Mouse (Mus musculus) midbrain, embryonic 16.5 days (tissue): ENCODE results near the gene Kcns3. TPM values are rescaled to one million over a fixed set of nuclear protein-coding genes. Genes with fewer than 3 reads are reported as not detected.

Source experiments
- ATAC-seq: fragments of 200-750 bp; cut with Nextera tagmentation; 2 replicates; pipeline ENCODE4 v1.8.0; 2017; ENCODE audit warnings: moderate TSS enrichment
- H3K27ac ChIP-seq: fragments of 300-500 bp; sonication (generic); 2 replicates; pipeline ENCODE4 v1.5.1; 2014; ENCODE audit warnings: mild to moderate bottlenecking, low read length, mixed read lengths
- H3K27me3 ChIP-seq: fragments of 300-500 bp; sonication (generic); 2 replicates; pipeline ENCODE4 v1.6.1; 2014; ENCODE audit warnings: low read depth, low read length, mixed read lengths; ENCODE audit not compliant: control insufficient read depth, insufficient read depth
- H3K36me3 ChIP-seq: fragments of 300-500 bp; sonication (generic); 2 replicates; pipeline ENCODE4 v1.6.1; 2014; ENCODE audit warnings: mild to moderate bottlenecking, low read length, moderate library complexity, mixed read lengths; ENCODE audit not compliant: control insufficient read depth, insufficient read depth
- H3K4me1 ChIP-seq: fragments of 300-500 bp; sonication (generic); 2 replicates; pipeline ENCODE4 v1.6.1; 2014; ENCODE audit warnings: mild to moderate bottlenecking, low read length, mixed read lengths; ENCODE audit not compliant: control insufficient read depth, insufficient read depth
- H3K4me2 ChIP-seq: fragments of 300-500 bp; sonication (generic); 2 replicates; pipeline ENCODE4 v1.6.1; 2014; ENCODE audit warnings: mild to moderate bottlenecking, low read length, mixed read lengths
- H3K4me3 ChIP-seq: fragments of 300-500 bp; sonication (generic); 2 replicates; pipeline ENCODE4 v1.5.1; 2014; ENCODE audit warnings: low read depth, mild to moderate bottlenecking, low read length, moderate library complexity, mixed read lengths
- H3K9ac ChIP-seq: fragments of 300-500 bp; sonication (generic); 2 replicates; pipeline ENCODE4 v1.6.1; 2014; ENCODE audit warnings: low read depth, low read length, mixed read lengths
- H3K9me3 ChIP-seq: fragments of 300-500 bp; sonication (generic); replicated peaks from 2 replicates; pipeline ENCODE4 v1.6.1; 2014; ENCODE audit warnings: mild to moderate bottlenecking, low read length, mixed read lengths; ENCODE audit not compliant: control insufficient read depth, poor library complexity, severe bottlenecking
- WGBS: fragments of 180-500 bp; shearing (Covaris S2); extraction: QIAGEN DNeasy Blood & Tissue Kit; methylation state at CpG from one replicate; pipeline ENCODE4 v1.1.7; 2014; 5-methylcytosine and 5-hydroxymethylcytosine counted together
- polyA plus RNA-seq: library from polyadenylated mRNA; unstranded; fragments of >200 nt; fragmentation: Nextera tagmentation; extraction: Ambion mirVana; gene quantifications from 2 replicates; pipeline ENCODE4 v1.2.1, GENCODE M21; 2015

Gene Kcns3
- polyA plus RNA-seq, 1 experiment from 2014 or later, result 0.33 TPM

DNA sequence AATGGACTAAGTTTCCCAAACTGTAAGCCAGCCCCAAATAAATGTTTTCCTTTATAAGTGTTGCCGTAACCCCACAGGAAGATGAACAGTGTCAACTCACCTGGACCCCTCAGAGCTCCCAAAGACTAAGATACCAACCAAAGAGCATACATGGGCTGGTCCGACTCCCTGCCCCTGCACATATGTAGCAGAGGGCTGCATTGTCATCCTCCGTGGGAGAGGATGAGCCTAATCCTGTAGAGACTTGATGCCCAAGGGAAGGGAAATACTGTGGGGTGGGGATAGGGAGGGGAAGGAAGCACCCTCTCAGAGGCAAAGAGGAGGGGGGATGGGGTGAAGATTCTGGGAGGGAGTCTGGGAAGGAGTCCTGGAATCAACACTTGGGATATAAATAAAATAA lies 7.8 kb upstream of the Kcns3 start:
- no peaks in the 10 kb centered on the region for H3K9me3 ChIP-seq
- no peak overlapping the region for H3K4me3 ChIP-seq
- no peak overlapping the region for H3K27ac ChIP-seq
- H3K27me3 ChIP-seq, result no peaks in the 10 kb centered on the region
- no peaks in the 10 kb centered on the region for H3K36me3 ChIP-seq
- no peaks in the 10 kb centered on the region for H3K4me1 ChIP-seq
- no peak overlapping the region for H3K4me2 ChIP-seq
- no peak for ATAC-seq
- 91% methylated on average over 3 of the region's 3 CpGs for WGBS
- no peak overlapping the region for H3K9ac ChIP-seq

- H3K36me3 ChIP-seq, result no peaks in the 10 kb centered on the region
- peaks cover 4% of the 10 kb centered on the region; the same call in 1 of the 2 replicates for H3K4me1 ChIP-seq
- peaks cover 13% of the 10 kb centered on the region for H3K27me3 ChIP-seq
- no peak overlapping the region for H3K9ac ChIP-seq
- no peak overlapping the region for H3K27ac ChIP-seq
- H3K9me3 ChIP-seq, result no peaks in the 10 kb centered on the region
- 77% methylated on average over 1 of the region's 1 CpGs for WGBS
- ATAC-seq, result no peak
- no peak overlapping the region for H3K4me3 ChIP-seq
- H3K4me2 ChIP-seq, result no peak overlapping the region
Measured at GRCm38 (mm10) chr12:11155123-11155522, 4.3 kb upstream of the Kcns3 start.

DNA sequence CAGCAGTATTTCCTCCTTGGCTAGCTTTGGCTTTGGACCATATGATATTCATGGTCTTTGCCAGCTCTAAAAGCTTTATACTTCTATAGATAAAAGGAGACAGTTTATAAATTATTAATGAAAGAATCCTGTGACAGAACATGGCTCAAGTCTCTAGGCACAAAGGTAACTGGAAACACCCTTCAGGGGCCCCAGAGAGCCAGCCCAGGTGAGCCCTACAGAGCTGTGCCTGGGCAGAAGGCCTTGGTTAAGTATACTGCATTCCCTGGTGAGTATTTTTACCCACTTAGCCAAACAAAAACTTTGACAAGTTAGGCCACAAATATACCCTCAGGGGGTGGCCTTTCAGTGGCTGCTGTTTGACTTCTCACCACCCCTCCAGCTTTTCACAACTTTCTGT lies 2.7 kb upstream of the Kcns3 start:
- H3K4me3 ChIP-seq, result no peak overlapping the region
- H3K4me1 ChIP-seq, result peaks cover 11% of the 10 kb centered on the region
- H3K4me2 ChIP-seq, result no peak overlapping the region
- no peaks in the 10 kb centered on the region for H3K36me3 ChIP-seq
- H3K27me3 ChIP-seq, result peaks cover 13% of the 10 kb centered on the region
- no peaks in the 10 kb centered on the region for H3K9me3 ChIP-seq
- H3K27ac ChIP-seq, result no peak overlapping the region
- ATAC-seq, result no peak
- no peak overlapping the region for H3K9ac ChIP-seq

DNA sequence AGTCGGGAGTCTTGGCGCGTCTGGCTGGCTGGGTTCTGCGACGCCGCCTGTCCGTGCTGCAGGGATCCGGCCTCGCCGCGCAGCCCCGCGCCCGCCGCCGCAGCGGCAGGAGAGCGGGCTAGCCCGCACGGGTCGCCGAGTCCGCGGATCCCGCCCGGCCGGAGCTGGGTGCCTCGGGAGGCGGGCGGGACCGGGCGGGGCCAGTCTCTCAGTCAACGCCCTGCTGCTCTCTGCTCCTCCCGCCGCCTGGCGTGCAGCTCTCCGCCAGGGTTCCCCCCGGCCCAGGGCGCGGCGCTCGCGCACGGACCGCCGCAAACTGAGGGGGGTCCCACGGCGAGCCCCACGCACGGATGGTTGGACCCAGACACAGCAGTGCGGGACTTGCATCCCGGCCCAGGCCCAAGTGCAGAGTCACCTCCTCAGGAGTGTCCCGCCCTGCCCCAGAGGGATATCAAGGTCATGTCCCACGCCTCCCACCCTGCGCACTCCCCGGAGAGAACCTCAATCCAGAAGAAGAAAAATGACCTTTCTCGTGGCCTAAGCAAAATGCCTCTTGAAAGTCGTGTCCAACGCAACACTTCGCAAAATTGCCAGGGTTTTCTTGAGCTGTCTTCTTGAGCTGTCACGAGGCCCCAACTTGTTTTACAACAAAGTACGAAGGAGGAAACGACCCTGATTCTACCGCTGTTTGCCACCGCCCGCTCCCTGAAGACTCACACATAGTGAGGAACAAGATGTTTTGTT lies 492 bp downstream of the Kcns3 start:
- H3K36me3 ChIP-seq, result no peaks in the 10 kb centered on the region
- peak overlapping the region; percentile 57 for H3K4me3 ChIP-seq
- H3K27ac ChIP-seq, result no peak overlapping the region
- H3K4me2 ChIP-seq, result peak overlapping the region; percentile 95
- ATAC-seq, result peak; percentile 79
- H3K9ac ChIP-seq, result peak overlapping the region; percentile 66
- peaks cover 11% of the 10 kb centered on the region for H3K4me1 ChIP-seq
- no peaks in the 10 kb centered on the region for H3K9me3 ChIP-seq
- H3K27me3 ChIP-seq, result peaks cover 13% of the 10 kb centered on the region
- WGBS, result under 1% methylated on average over 55 of the region's 66 CpGs

DNA sequence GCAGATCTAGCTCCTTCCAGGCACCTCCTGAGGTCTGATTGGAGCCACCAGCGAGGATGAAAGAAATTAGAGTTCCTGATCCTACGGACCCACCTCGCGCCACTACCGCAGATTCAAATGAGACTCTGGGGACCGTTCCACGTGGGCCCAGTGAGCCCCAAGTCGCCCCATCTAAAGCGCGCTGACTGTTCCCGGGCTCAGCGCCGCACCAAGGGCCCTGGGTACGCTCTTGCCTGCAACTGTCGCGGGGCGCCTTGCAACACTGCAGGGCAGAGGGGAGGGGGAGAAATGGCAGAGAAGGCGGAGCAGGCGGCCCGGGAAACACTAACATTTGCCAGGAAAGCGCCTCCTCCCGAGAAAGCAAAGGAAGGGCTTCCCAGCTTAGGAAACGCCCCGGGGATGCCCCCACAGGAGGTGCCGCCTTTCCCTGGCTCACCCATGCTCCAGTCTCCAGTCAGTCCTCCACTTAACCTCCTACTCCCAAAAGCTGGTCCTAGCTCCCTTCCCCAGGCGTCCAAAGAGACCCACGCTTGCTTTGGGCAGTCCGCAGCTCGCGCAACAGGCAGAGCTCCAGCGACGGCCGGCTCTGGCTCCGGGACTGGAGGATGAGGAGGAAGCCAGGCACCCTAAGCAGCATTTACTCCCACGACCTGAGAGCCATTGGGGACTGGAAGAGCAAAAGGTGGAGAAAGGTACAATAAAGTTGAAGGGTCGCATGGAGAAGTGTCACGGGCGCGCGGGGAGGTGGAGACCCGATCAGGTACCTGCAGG lies 1.2 kb downstream of the Kcns3 start:
- H3K9me3 ChIP-seq, result no peaks in the 10 kb centered on the region
- no peak overlapping the region for H3K27ac ChIP-seq
- peak overlapping the region; percentile 66 for H3K9ac ChIP-seq
- peaks cover 13% of the 10 kb centered on the region for H3K27me3 ChIP-seq
- under 1% methylated on average over 37 of the region's 41 CpGs for WGBS
- H3K4me1 ChIP-seq, result peaks cover 11% of the 10 kb centered on the region
- no peaks in the 10 kb centered on the region for H3K36me3 ChIP-seq
- peak overlapping the region; percentile 57 for H3K4me3 ChIP-seq
- peak overlapping the region; percentile 95 for H3K4me2 ChIP-seq
- peak; percentile 79 for ATAC-seq

DNA sequence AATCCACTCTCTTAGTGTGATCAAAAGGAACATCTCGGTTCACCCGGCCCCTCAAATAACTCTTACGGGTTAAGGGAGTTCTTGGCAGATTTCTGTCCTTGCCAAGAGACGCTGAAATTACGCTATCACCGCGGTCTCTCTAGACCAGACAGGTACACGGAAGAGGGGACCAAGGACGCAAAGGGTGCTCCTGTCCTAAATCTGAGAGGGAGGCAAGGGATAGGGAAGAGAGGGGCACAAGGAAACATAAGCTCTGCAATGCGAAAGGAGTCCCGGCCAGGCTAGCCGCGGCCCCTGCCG lies 1.8 kb downstream of the Kcns3 start:
- Histone ChIP-seq H3K27me3 (peaks cover 13% of the 10 kb centered on the region), H3K9me3 (no peaks in the 10 kb centered on the region), H3K4me2 (peak overlapping the region; percentile 95), H3K9ac (peak overlapping the region; percentile 66; the same call in 1 of the 2 replicates), H3K36me3 (no peaks in the 10 kb centered on the region), H3K27ac (no peak overlapping the region), H3K4me3 (peak overlapping the region; percentile 57), H3K4me1 (peaks cover 11% of the 10 kb centered on the region)
- 1% methylated on average over 14 of the region's 14 CpGs for WGBS
- no peak; the same call in 1 of the 2 replicates for ATAC-seq

DNA sequence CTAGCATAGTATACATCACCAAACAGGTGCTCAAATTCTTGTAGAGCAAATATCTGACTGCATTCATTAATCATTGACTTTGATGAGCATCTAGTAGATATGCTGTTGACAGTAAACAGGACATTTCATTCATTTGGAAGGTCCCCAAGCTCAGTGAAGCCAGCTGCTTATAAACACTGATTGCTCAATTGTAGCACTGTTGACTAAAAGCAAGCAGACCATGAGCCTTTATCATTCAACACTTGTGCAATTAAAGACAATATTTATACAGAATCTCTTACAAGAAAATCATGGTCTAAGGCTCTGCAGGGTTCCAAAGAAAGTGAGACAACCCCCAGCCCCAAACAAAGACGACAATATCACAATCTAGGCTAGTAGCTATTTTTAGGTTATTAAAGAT lies 6.0 kb downstream of the Kcns3 start:
- no peaks in the 10 kb centered on the region for H3K36me3 ChIP-seq
- WGBS, result 75% methylated on average over 1 of the region's 1 CpGs

GRCm38 (mm10) chr12:11132418-11132817 lies 18.4 kb downstream of the Kcns3 start:
- Histone ChIP-seq H3K9me3 (no peaks in the 10 kb centered on the region), H3K4me1 (no peaks in the 10 kb centered on the region), H3K4me2 (no peak overlapping the region), H3K9ac (no peak overlapping the region), H3K27me3 (no peaks in the 10 kb centered on the region), H3K27ac (no peak overlapping the region), H3K4me3 (no peak overlapping the region), H3K36me3 (no peaks in the 10 kb centered on the region)
- no peak for ATAC-seq

More for the DNA sequence above, 6.0 kb downstream of the Kcns3 start:
- no peak for ATAC-seq
- Histone ChIP-seq H3K27ac (no peak overlapping the region), H3K4me2 (no peak overlapping the region), H3K9ac (no peak overlapping the region), H3K9me3 (no peaks in the 10 kb centered on the region), H3K4me1 (peaks cover 7% of the 10 kb centered on the region; the same call in 1 of the 2 replicates), H3K27me3 (no peaks in the 10 kb centered on the region; the same call in none of the 2 replicates), H3K4me3 (no peak overlapping the region)

DNA sequence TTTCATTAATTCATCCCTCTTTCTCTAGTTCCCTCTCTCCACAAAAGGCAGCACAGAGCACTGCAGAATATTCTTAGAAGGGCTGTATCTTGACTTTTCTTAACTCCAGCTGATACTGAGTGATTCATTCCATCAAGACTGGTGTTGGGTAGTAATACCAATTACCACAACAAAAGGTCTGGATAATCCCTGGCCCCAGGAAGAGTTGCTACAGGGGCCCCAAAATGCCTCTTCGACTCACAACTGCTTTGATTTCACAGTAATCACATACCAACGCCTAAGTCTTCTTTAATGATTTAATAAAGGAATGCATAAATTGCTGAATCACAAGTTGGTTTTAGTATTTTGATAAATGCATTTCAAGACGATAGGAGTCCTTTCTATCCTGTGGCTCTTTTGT lies 21.7 kb downstream of the Kcns3 start:
- 14% methylated on average over 3 of the region's 3 CpGs for WGBS
- Histone ChIP-seq H3K4me1 (no peaks in the 10 kb centered on the region), H3K4me2 (no peak overlapping the region)

More for the DNA sequence above, 21.7 kb downstream of the Kcns3 start:
- H3K27me3 ChIP-seq, result no peaks in the 10 kb centered on the region
- no peak overlapping the region for H3K9ac ChIP-seq
- ATAC-seq, result no peak
- no peaks in the 10 kb centered on the region for H3K36me3 ChIP-seq
- no peak overlapping the region for H3K27ac ChIP-seq
- H3K4me3 ChIP-seq, result no peak overlapping the region
- no peaks in the 10 kb centered on the region for H3K9me3 ChIP-seq
